Mouse (Mus musculus) kidney, adult 2 months (tissue): ENCODE results near the gene Elmod1.

ENCODE experiments used
- CTCF ChIP-seq: fragments of 200-500 bp; conservative IDR thresholded peaks from 2 replicates; pipeline ENCODE4 v1.5.1; 2011; ENCODE audit warnings: low read depth, mild to moderate bottlenecking, control low read depth, low read length, moderate library complexity, mixed read lengths; ENCODE audit not compliant: insufficient read depth, insufficient read length
- POLR2A ChIP-seq: fragments of 200-500 bp; IDR thresholded peaks from one replicate; pipeline ENCODE4 v1.6.1; 2011; ENCODE audit warnings: low read depth, low read length, control low read depth

GRCm38 (mm10) chr9:53899836-53900235, 75.3 kb downstream of the Elmod1 start:
- no peak for TF ChIP-seq CTCF
- TF ChIP-seq POLR2A = no peak
